Mouse (Mus musculus) bone marrow macrophage, adult 2 months (primary cell): Measurements from ENCODE around the gene Ccng2.

Experiments
- CTCF ChIP-seq: IDR thresholded peaks from 2 replicates; pipeline ENCODE4 v1.5.1; 2012; ENCODE audit warnings: low read depth, mild to moderate bottlenecking, low read length, moderate library complexity
- POLR2A ChIP-seq: IDR thresholded peaks from 2 replicates; pipeline ENCODE4 v1.6.1; 2012; ENCODE audit warnings: mild to moderate bottlenecking, low read depth, low read length, borderline replicate concordance

GRCm38 (mm10) chr5:93266883-93267704 lies at the start of gene Ccng2:
- TF ChIP-seq CTCF (no peak), POLR2A (peak; percentile 83)
